Mouse (Mus musculus): Measurements from ENCODE around the gene Btnl4. TPM values are rescaled to one million over a fixed set of nuclear protein-coding genes. Genes with fewer than 3 reads are reported as not detected.
"Not testable (repeated sequence)": the region's sequence is repeated elsewhere in the genome, so short reads cannot be mapped to it uniquely, and the experiment has no call there.

The Btnl4 gene
- not detected in 2 replicates for polyA plus RNA-seq (2016; fragmentation: Nextera tagmentation; extraction: Ambion mirVana)

- not testable (repeated sequence) for H3K4me1 ChIP-seq; H3K9ac ChIP-seq; H3K4me2 ChIP-seq (replicated peaks); H3K27me3 ChIP-seq (replicated peaks); H3K36me3 ChIP-seq; ATAC-seq (ENCODE audit: low FRiP score, low read depth); H3K27ac ChIP-seq; H3K4me3 ChIP-seq; H3K9me3 ChIP-seq
- 80% methylated on average over 5 of the region's 5 CpGs for WGBS
These were observed at the start of gene Btnl4 for GRCm38 (mm10) chr17:34477238-34478013. Btnl4 (minus strand) TSS chr17:34477318.

DNA sequence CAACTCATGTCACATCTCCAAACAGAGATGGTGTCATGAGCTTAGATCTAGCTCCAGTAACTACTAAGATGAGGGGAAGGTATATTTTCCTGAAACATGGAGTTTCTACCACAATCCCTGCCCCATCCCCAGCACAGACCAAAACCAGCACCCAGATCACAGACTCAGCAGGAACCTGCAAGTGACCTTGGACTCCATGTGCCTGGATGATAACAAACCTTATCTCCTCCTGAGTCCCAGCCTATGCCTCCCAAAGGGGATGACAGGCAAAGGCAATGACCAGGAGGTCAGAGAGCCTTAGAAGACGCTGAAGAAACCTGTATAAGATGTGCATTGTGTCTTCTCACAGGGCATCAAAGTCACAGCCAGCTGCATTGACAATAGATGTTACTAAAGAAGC is 41.9 kb upstream of the Btnl4 start:
- Histone ChIP-seq H3K4me2 (replicated peaks) (no peak overlapping the region), H3K36me3 (no peaks in the 10 kb centered on the region), H3K4me3 (no peak overlapping the region), H3K9ac (no peak overlapping the region), H3K27ac (no peak overlapping the region), H3K9me3 (no peaks in the 10 kb centered on the region), H3K27me3 (replicated peaks) (no peaks in the 10 kb centered on the region), H3K4me1 (no peaks in the 10 kb centered on the region)
- ATAC-seq (ENCODE audit: low FRiP score, low read depth), result no peak
- WGBS, result 68% methylated on average over 1 of the region's 1 CpGs

GRCm38 (mm10) chr17:34518571-34518970 is 41.5 kb upstream of the Btnl4 start:
- H3K4me1 ChIP-seq; H3K9ac ChIP-seq; ATAC-seq (ENCODE audit: low FRiP score, low read depth); H3K9me3 ChIP-seq; H3K27ac ChIP-seq; H3K36me3 ChIP-seq; H3K27me3 ChIP-seq (replicated peaks); H3K4me2 ChIP-seq (replicated peaks); H3K4me3 ChIP-seq: not testable (repeated sequence)
- 81% methylated on average over 3 of the region's 3 CpGs for WGBS

- no peaks in the 10 kb centered on the region for H3K4me1 ChIP-seq
- no peak overlapping the region for H3K9ac ChIP-seq
- H3K36me3 ChIP-seq, result no peaks in the 10 kb centered on the region
- no peaks in the 10 kb centered on the region for H3K9me3 ChIP-seq
- WGBS, result 86% methylated on average over 4 of the region's 4 CpGs
- no peak overlapping the region for H3K4me2 ChIP-seq (replicated peaks)
- H3K4me3 ChIP-seq, result no peak overlapping the region
- ATAC-seq (ENCODE audit: low FRiP score, low read depth), result no peak
- no peaks in the 10 kb centered on the region for H3K27me3 ChIP-seq (replicated peaks)
- no peak overlapping the region for H3K27ac ChIP-seq
These were observed 40.7 kb upstream of the Btnl4 start for GRCm38 (mm10) chr17:34517795-34518194.

GRCm38 (mm10) chr17:34517252-34517651 is 40.1 kb upstream of the Btnl4 start, which contains the start of gene Btnl6:
Btnl6 (minus strand) TSS chr17:34517352.
- H3K9me3 ChIP-seq, result no peaks in the 10 kb centered on the region
- no peak within 1 kb of the TSS for H3K4me2 ChIP-seq (replicated peaks)
- H3K4me1 ChIP-seq, result no peaks in the 10 kb centered on the region
- H3K36me3 ChIP-seq, result no peaks in the 10 kb centered on the region
- H3K27ac ChIP-seq, result no peak within 1 kb of the TSS
- WGBS, result 85% methylated on average over 4 of the region's 4 CpGs
- no peak for ATAC-seq (ENCODE audit: low FRiP score, low read depth)
- no peak within 1 kb of the TSS for H3K4me3 ChIP-seq
- H3K27me3 ChIP-seq (replicated peaks), result no peaks in the 10 kb centered on the region
- H3K9ac ChIP-seq, result no peak within 1 kb of the TSS

GRCm38 (mm10) chr17:34516514-34516913 is 39.4 kb upstream of the Btnl4 start:
- Histone ChIP-seq H3K9me3 (no peaks in the 10 kb centered on the region), H3K4me3 (no peak overlapping the region), H3K36me3 (no peaks in the 10 kb centered on the region), H3K4me2 (replicated peaks) (no peak overlapping the region), H3K27ac (no peak overlapping the region), H3K9ac (no peak overlapping the region), H3K4me1 (no peaks in the 10 kb centered on the region), H3K27me3 (replicated peaks) (no peaks in the 10 kb centered on the region)
- ATAC-seq (ENCODE audit: low FRiP score, low read depth), result no peak
- WGBS, result 88% methylated on average over 2 of the region's 2 CpGs

GRCm38 (mm10) chr17:34511723-34512122 is 34.6 kb upstream of the Btnl4 start:
- H3K4me1 ChIP-seq; ATAC-seq (ENCODE audit: low FRiP score, low read depth); H3K9ac ChIP-seq; H3K27me3 ChIP-seq (replicated peaks); H3K4me2 ChIP-seq (replicated peaks); H3K4me3 ChIP-seq; H3K27ac ChIP-seq; H3K36me3 ChIP-seq; H3K9me3 ChIP-seq: not testable (repeated sequence)
- 80% methylated on average over 1 of the region's 1 CpGs for WGBS

DNA sequence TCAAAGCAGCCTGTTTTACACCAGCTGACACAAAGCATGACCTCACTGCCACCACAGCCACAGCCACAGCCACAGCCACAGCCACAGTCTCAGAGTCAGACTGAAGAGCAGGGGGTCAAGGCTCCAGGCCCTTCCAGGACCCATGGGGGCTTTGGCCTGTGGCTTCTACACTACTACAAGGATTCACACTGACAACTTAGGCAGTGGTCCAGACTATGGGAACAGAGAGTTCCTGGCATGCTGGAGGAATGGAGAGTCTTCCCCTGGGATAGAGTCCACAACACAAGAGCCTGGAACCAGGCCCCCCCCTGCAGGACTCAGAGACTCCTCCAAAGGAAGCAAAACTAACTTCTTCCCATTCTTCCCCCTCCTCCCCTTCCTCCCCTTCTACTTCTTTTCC is 30.5 kb upstream of the Btnl4 start:
- H3K4me2 ChIP-seq (replicated peaks), result no peak overlapping the region
- H3K4me3 ChIP-seq, result no peak overlapping the region
- no peaks in the 10 kb centered on the region for H3K27me3 ChIP-seq (replicated peaks)
- no peak for ATAC-seq (ENCODE audit: low FRiP score, low read depth)
- H3K36me3 ChIP-seq, result no peaks in the 10 kb centered on the region
- H3K9me3 ChIP-seq, result no peaks in the 10 kb centered on the region
- H3K9ac ChIP-seq, result no peak overlapping the region
- H3K27ac ChIP-seq, result no peak overlapping the region
- no peaks in the 10 kb centered on the region for H3K4me1 ChIP-seq

- WGBS, result 86% methylated on average over 4 of the region's 4 CpGs
- H3K36me3 ChIP-seq, H3K9ac ChIP-seq: not testable (repeated sequence)
These were observed 20.6 kb upstream of the Btnl4 start for GRCm38 (mm10) chr17:34497726-34498125.

DNA sequence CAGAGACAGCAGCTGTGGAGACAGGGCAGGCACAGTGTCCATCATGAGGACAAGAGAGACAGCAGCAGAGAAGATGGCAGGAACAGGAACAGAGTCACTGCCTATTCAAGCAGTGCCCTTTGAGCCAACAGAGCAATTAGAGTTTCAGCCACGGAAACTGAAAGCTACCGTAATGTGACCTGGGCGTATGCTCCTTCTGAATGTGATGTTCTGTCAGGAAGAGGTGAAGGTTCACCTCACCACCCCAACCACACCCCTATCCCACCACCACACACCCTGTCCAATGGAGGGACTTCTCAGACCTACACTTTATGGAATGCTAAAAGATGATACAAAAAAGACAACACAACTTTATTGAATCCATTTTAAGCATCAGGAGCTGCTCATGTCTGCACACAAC is 20.2 kb upstream of the Btnl4 start:
- not testable (repeated sequence) for H3K27ac ChIP-seq; H3K36me3 ChIP-seq; H3K27me3 ChIP-seq (replicated peaks); H3K9ac ChIP-seq; H3K9me3 ChIP-seq; ATAC-seq (ENCODE audit: low FRiP score, low read depth); H3K4me1 ChIP-seq; H3K4me3 ChIP-seq; H3K4me2 ChIP-seq (replicated peaks)
- 89% methylated on average over 3 of the region's 3 CpGs for WGBS

More at GRCm38 (mm10) chr17:34497726-34498125, 20.6 kb upstream of the Btnl4 start:
- H3K27me3 ChIP-seq (replicated peaks); H3K4me2 ChIP-seq (replicated peaks); ATAC-seq (ENCODE audit: low FRiP score, low read depth); H3K4me3 ChIP-seq; H3K27ac ChIP-seq; H3K9me3 ChIP-seq; H3K4me1 ChIP-seq: not testable (repeated sequence)

- H3K9ac ChIP-seq, result no peak overlapping the region
- no peaks in the 10 kb centered on the region for H3K9me3 ChIP-seq
- H3K4me2 ChIP-seq (replicated peaks), result no peak overlapping the region
- 90% methylated on average over 1 of the region's 2 CpGs for WGBS
- H3K27ac ChIP-seq, result no peak overlapping the region
- H3K36me3 ChIP-seq, result no peaks in the 10 kb centered on the region
- no peaks in the 10 kb centered on the region for H3K4me1 ChIP-seq
- H3K4me3 ChIP-seq, result no peak overlapping the region
- ATAC-seq (ENCODE audit: low FRiP score, low read depth), result no peak
- H3K27me3 ChIP-seq (replicated peaks), result no peaks in the 10 kb centered on the region
These were observed 19.4 kb upstream of the Btnl4 start for GRCm38 (mm10) chr17:34496539-34496938.

DNA sequence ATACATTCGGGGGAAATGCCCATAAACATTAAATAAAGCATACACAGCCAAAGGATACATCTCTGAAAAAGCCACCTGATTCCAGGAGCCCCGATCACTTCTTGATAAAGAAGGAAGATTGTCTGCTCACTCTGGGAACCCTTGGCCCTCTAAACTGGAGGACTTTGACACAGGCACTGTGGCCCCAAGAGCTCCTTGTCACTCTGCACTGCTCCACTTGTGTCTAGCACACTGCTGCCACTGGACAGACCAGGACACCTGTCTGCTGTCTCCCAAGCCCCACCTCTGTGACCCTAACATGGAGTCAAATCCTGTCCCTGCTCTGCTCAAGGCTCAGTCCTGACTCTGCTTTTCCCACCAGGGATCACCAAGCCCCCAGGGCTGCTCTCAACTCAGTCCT is 18.0 kb upstream of the Btnl4 start:
- not testable (repeated sequence) for H3K4me1 ChIP-seq; ATAC-seq (ENCODE audit: low FRiP score, low read depth); H3K27ac ChIP-seq; H3K4me2 ChIP-seq (replicated peaks); H3K36me3 ChIP-seq; H3K9ac ChIP-seq; H3K27me3 ChIP-seq (replicated peaks); H3K9me3 ChIP-seq; H3K4me3 ChIP-seq
- WGBS, result 86% methylated on average over 2 of the region's 2 CpGs

DNA sequence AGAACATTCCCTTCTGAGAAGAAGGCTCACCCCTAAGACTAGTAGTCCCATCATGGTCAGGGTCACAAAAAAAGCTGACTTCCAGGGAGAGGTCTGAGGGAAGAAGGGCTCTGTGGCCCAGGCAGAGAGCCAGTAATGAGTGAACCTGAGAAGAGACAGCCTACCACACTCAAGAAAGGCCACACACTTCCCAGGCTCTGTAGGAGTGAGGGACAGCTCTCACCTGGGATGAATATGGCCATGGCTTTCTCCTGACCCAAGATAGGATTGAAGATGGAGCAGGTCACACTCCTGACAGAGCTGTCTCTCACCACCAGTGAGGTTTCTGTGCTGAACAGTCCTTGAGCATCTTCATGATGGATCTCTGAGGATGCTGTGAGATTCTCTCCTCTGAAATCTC is 15.7 kb upstream of the Btnl4 start:
- Histone ChIP-seq H3K4me3 (no peak overlapping the region), H3K9ac (no peak overlapping the region), H3K27me3 (replicated peaks) (no peaks in the 10 kb centered on the region), H3K4me2 (replicated peaks) (no peak overlapping the region), H3K36me3 (no peaks in the 10 kb centered on the region), H3K27ac (no peak overlapping the region), H3K4me1 (no peaks in the 10 kb centered on the region), H3K9me3 (no peaks in the 10 kb centered on the region)
- no peak for ATAC-seq (ENCODE audit: low FRiP score, low read depth)
